Mouse (Mus musculus): ENCODE measurements at regions not wholly inside any gene's neighbourhood (a gene's known extent, or its start where the extent isn't known, plus 50 kb on each side); places are given as distances from the start of the nearest gene placed in this dataset.
A peak's percentile ranks its signal among the peaks of the same experiment; 100 is the strongest.

GRCm38 (mm10) chr17:75775518-75775917, 223.8 kb upstream of the Fam98a start:
- DNase-seq (ENCODE audit: low spot score in 2 of 2) = no peak
- intact Hi-C loops (cut with DNase I) = no loop called here

DNA sequence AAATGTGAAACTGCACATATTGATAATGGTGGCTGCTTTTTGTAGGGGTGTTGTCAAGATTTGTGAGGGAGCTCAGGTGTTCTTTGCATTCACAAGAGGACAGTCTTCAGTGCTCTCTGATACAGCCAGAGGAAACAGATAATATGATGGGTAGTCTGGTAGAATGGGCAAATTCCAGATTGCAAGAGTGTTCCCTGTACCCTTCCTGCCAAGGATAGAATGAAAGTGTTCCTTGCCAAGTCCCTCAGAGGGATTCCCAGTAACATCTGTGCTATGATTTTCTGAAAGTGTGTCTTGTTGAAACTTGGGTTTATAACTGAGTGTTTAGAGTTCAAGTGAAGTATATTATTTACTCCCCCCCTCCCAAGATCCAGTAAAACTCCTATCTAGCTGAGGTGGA, 221.1 kb upstream of the Fam98a start:
- DNase-seq (ENCODE audit: low spot score in 2 of 2) = no peak
- intact Hi-C loops (cut with DNase I) = no loop called here

DNA sequence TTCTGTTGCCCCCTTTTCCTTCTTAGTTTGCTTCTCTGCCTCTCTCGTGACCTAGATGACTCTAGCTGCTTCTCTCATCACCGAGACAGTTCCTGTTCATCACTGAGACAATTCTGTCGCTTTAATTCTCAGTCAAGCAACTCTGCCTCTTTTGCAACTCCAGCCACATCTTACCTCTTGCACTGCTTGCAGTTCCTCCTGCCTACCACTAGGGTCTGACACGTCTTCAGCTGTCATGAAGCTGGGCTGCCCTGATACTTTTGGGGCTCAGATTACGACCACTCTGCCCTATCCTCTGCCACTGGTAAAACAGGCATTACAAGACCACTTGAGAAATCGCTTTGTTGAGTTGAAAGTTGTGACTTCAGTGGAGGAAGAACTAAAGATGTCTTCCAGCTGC, 216.9 kb upstream of the Fam98a start:
- intact Hi-C loops (cut with DNase I) = no loop called here
- DNase-seq (ENCODE audit: low spot score in 2 of 2) = no peak

- intact Hi-C loops (cut with DNase I) = no loop called here
- peak; percentile 18 to 33 for DNase-seq (ENCODE audit: low spot score in 2 of 2)
These were observed 211.6 kb upstream of the Fam98a start for GRCm38 (mm10) chr17:75763391-75763790.

GRCm38 (mm10) chr17:75756487-75756886, 204.7 kb upstream of the Fam98a start:
- DNase-seq (ENCODE audit: low spot score in 2 of 2) = no peak
- intact Hi-C loops (cut with DNase I) = no loop called here

DNA sequence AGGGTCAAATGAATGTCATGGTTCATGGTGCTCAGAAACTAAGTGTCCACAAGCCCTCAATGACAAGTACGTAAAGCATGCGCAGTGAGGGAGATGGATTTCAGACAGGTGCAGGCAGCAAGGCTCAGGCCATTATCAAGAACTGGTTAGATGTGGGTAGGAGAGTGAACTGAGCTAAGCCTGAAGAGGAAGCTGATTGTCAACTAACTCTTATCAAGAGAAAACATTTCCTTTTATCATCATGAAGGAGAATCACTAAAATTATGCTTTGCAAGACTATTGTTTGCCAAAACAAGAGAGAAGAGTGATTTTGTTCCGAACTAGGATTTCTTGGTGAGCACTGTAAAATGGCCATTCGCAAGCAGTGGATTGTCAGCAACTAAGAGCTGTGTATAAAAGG, 164.7 kb upstream of the Fam98a start:
- intact Hi-C loops (cut with DNase I) = no loop called here
- no peak for DNase-seq (ENCODE audit: low spot score in 2 of 2)

DNA sequence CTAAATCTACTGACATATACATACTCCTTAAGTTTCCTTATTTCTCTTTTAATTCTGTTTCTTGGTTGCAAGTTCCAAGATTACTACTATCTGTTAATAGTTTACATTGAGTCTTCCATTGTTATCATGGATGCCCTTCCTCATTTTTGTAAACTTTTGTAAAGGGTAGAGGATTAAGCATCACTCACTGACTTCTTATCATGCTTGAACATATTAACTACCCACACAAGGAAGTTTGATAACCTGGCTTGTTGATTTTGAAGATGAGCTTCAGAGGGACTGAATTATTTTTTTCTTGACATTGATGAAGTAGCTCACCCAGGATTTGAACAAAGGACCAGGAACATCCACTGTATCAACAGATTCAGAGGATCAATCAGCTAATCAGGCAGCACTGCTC, 162.8 kb upstream of the Fam98a start:
- intact Hi-C loops (cut with DNase I) = no loop called here

GRCm38 (mm10) chr17:75714059-75714458, 162.3 kb upstream of the Fam98a start:
- intact Hi-C loops (cut with DNase I) = no loop called here
- DNase-seq (ENCODE audit: low spot score in 2 of 2) = no peak

More for the DNA sequence above, 162.8 kb upstream of the Fam98a start:
- no peak for DNase-seq (ENCODE audit: low spot score in 2 of 2)

GRCm38 (mm10) chr17:75707687-75708086, 155.9 kb upstream of the Fam98a start:
- intact Hi-C loops (cut with DNase I) = no loop called here
- peak in 1 of 2 experiments; percentile 15 for DNase-seq (ENCODE audit: low spot score in 2 of 2)

DNA sequence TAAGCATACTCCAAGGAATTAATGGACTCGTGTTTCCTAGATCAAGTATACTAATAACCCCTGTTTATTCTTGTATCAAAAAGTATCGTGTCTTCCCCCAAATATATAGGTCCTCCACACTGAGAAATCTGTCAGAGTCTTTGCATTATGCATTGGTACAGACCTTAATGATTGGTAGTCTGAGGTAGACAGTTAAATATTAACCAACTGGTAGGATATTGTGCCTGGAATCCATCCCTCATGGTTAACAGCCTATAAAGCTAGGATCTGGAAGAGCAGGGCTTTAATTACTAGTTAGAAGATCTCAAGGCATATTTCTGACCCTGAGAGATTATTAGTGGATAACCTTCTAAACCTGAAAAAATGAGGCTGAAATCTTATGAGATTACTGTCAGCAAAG, 153.6 kb upstream of the Fam98a start:
- intact Hi-C loops (cut with DNase I) = no loop called here
- DNase-seq (ENCODE audit: low spot score in 2 of 2) = no peak

- intact Hi-C loops (cut with DNase I) = no loop called here
- no peak for DNase-seq (ENCODE audit: low spot score in 2 of 2)
These were observed 152.1 kb upstream of the Fam98a start for GRCm38 (mm10) chr17:75703865-75704264.

GRCm38 (mm10) chr17:75696729-75697103, 145.0 kb upstream of the Fam98a start:
- no peak for DNase-seq (ENCODE audit: low spot score in 2 of 2)
- intact Hi-C loops (cut with DNase I) = no loop called here

GRCm38 (mm10) chr17:75696103-75696728, 144.5 kb upstream of the Fam98a start:
- no peak for DNase-seq (ENCODE audit: low spot score in 2 of 2)
- intact Hi-C loops (cut with DNase I) = no loop called here

GRCm38 (mm10) chr17:75685927-75686326, 134.2 kb upstream of the Fam98a start:
- DNase-seq (ENCODE audit: low spot score in 2 of 2) = no peak
- intact Hi-C loops (cut with DNase I) = no loop called here

- intact Hi-C loops (cut with DNase I) = no loop called here
- no peak for DNase-seq (ENCODE audit: low spot score in 2 of 2)
These were observed 95.2 kb upstream of the Fam98a start for GRCm38 (mm10) chr17:75646982-75647381.

DNA sequence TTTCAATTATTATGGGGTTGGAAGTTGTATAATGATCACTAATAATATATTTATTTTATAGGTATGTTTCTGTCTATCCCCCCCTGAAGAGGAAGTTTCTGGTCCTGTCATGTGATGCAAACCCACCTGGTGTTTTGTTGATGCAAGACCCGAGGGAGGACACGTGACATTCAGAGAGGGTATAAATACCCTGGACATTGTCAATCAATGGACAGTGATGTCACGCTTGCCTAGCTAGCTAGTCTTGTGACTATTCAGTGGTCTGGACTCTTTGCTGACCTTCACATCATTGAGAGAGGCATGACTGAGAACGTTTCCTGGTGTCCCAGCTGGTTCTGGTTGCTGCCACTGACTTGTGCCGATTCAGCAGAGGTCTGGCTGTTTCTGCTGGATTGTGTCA, 93.0 kb upstream of the Fam98a start:
- intact Hi-C loops (cut with DNase I) = no loop called here
- no peak for DNase-seq (ENCODE audit: low spot score in 2 of 2)

GRCm38 (mm10) chr17:75642311-75642710, 90.6 kb upstream of the Fam98a start:
- intact Hi-C loops (cut with DNase I) = no loop called here
- DNase-seq (ENCODE audit: low spot score in 2 of 2) = no peak

DNA sequence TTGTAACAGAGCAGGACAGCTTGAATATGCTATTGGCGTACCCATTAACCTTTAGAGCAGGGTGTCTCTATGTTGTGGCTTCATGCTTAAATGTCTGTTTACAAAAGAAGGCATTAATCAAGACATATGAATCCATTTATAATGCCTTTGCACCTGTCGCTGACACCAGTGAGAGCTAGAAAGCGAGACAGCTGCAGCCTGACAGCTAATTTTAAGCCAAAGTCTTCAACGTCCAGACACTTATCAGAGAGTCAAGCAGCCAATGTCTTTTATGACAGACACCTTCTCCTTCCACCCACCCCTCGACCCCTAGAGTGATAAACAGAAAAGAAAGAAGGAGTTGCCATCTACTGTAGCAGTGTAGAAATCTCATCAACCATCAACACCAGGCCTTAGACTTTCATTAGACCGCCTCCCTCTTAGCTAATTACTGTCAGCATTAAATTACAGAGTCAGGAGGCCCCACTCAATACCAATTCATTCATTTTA, 89.3 kb upstream of the Fam98a start:
- intact Hi-C loops (cut with DNase I) = no loop called here
- DNase-seq (ENCODE audit: low spot score in 2 of 2) = no peak

DNA sequence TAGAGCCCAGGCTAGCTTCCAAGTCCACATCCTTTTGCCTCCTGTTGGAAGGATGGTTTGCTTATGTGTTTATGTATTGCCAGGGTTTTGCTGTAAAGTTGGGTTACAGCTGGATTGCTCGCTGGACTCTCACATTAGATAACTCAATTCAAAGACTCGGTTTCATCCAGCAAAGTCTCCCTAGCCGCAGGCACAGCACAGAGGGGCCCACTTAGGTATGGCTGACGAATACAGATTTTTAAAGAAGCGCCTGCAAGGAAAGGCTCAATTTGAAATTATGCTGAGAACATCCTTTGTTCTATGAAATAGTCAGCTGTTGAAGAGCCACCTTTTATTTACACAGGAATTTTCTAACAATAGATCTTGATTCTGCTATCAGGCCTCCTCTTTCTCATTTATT, 88.8 kb upstream of the Fam98a start:
- DNase-seq (ENCODE audit: low spot score in 2 of 2) = no peak
- intact Hi-C loops (cut with DNase I) = no loop called here

- peak; percentile 9 to 24 for DNase-seq (ENCODE audit: low spot score in 2 of 2)
- intact Hi-C loops (cut with DNase I) = no loop called here
These were observed 78.1 kb upstream of the Fam98a start for GRCm38 (mm10) chr17:75629857-75630256.

- peak; percentile 7 to 8 for DNase-seq (ENCODE audit: low spot score in 2 of 2)
- intact Hi-C loops (cut with DNase I) = no loop called here
These were observed 67.7 kb upstream of the Fam98a start for GRCm38 (mm10) chr17:75619472-75619871.

DNA sequence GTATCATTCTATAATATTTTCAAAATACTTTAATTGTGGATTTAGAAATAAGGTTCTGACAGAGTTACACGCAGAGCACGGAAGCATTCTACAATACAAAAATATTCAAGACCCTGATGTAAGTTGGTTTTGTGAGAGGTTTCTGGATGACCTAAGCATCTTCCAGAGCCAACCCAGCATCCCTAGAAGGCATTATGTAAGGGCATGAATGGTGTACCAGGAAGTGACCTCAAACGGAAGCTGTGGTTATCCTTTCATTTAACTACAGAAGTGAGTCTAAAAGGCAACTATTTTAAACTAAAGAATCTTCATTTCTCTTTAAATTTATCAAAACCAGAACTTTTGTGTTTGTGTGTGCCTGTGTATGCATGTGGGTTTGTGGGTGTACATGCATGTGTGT, 66.8 kb upstream of the Fam98a start:
- no peak for DNase-seq (ENCODE audit: low spot score in 2 of 2)
- intact Hi-C loops (cut with DNase I) = no loop called here
